Mouse (Mus musculus): ENCODE measurements around the gene Sfxn3. TPM values are rescaled to one million over a fixed set of nuclear protein-coding genes. Genes with fewer than 3 reads are reported as not detected.
A peak's percentile ranks its signal among the peaks of the same experiment; 100 is the strongest.

Gene Sfxn3
- 2.9 and 3.5 TPM in 2 replicates for polyA plus RNA-seq (2015; fragmentation: Nextera tagmentation; extraction: Ambion mirVana)

GRCm38 (mm10) chr19:45047417-45047934 lies at the start of gene Sfxn3:
TSS of gene Sfxn3 (plus strand) at chr19:45047503.
- Histone ChIP-seq H3K27me3 (ENCODE audit: control insufficient read depth, insufficient read depth, low read depth, low read length) (peaks cover 34% of the 10 kb centered on the region), H3K9ac (ENCODE audit: low read depth, low read length) (peak within 1 kb of the TSS; percentile 62), H3K4me1 (ENCODE audit: control insufficient read depth, low read depth, low read length) (peaks cover 25% of the 10 kb centered on the region), H3K27ac (ENCODE audit: low read length) (peak within 1 kb of the TSS; percentile 75; the same call in 1 of the 2 replicates), H3K9me3 (replicated peaks; ENCODE audit: control insufficient read depth, low read length) (no peaks in the 10 kb centered on the region), H3K4me2 (ENCODE audit: low read depth, low read length) (peak within 1 kb of the TSS; percentile 84), H3K36me3 (ENCODE audit: control insufficient read depth, insufficient read depth) (no peaks in the 10 kb centered on the region), H3K4me3 (ENCODE audit: low read depth, low read length) (peak within 1 kb of the TSS; percentile 66)
- WGBS (ENCODE audit: insufficient replicate concordance): under 1% methylated on average over 26 of the region's 26 CpGs
- ATAC-seq (ENCODE audit: low read depth): peak; percentile 87

- Histone ChIP-seq H3K9me3 (replicated peaks; ENCODE audit: control insufficient read depth, low read length) (no peaks in the 10 kb centered on the region), H3K4me1 (ENCODE audit: control insufficient read depth, low read depth, low read length) (peaks cover under 1% of the 10 kb centered on the region), H3K27ac (ENCODE audit: low read length) (no peak overlapping the region), H3K27me3 (ENCODE audit: control insufficient read depth, insufficient read depth, low read depth, low read length) (no peaks in the 10 kb centered on the region), H3K9ac (ENCODE audit: low read depth, low read length) (no peak overlapping the region), H3K4me3 (ENCODE audit: low read depth, low read length) (no peak overlapping the region), H3K4me2 (ENCODE audit: low read depth, low read length) (no peak overlapping the region), H3K36me3 (ENCODE audit: control insufficient read depth, insufficient read depth) (peaks cover under 1% of the 10 kb centered on the region; the same call in 1 of the 2 replicates)
- ATAC-seq (ENCODE audit: low read depth): no peak
- WGBS (ENCODE audit: insufficient replicate concordance): 73% methylated on average over 11 of the region's 11 CpGs
These were observed 49.5 kb upstream of the Sfxn3 start for GRCm38 (mm10) chr19:44997786-44998185.

DNA sequence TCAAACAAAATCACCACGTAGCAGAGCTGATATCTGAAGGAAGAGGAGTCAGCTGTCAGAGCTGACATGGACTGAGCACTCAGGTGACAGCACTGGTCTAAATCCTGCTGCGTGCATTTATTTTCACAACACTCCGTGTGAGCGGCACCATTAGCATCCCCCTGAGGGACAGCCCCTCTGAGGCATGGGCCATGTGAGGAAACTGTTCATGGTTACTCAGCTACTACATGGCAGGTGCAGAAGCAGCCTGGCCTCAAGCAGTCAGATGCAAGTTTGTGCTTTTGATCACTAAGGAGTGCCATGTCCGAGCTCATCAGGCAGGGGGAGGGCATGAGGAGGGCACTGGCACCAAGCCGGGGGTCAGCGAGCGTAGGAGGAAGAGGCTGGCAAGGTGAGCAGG lies 47.7 kb upstream of the Sfxn3 start:
- 71% methylated on average over 8 of the region's 8 CpGs for WGBS (ENCODE audit: insufficient replicate concordance)
- H3K4me1 ChIP-seq (ENCODE audit: control insufficient read depth, low read depth, low read length): no peaks in the 10 kb centered on the region; the same call in 1 of the 2 replicates
- H3K9ac ChIP-seq (ENCODE audit: low read depth, low read length): no peak overlapping the region
- no peaks in the 10 kb centered on the region for H3K27me3 ChIP-seq (ENCODE audit: control insufficient read depth, insufficient read depth, low read depth, low read length)
- no peak for ATAC-seq (ENCODE audit: low read depth)
- no peak overlapping the region for H3K4me3 ChIP-seq (ENCODE audit: low read depth, low read length)
- no peak overlapping the region for H3K4me2 ChIP-seq (ENCODE audit: low read depth, low read length)
- no peaks in the 10 kb centered on the region for H3K9me3 ChIP-seq (replicated peaks; ENCODE audit: control insufficient read depth, low read length)
- H3K36me3 ChIP-seq (ENCODE audit: control insufficient read depth, insufficient read depth): peaks cover 4% of the 10 kb centered on the region; the same call in 1 of the 2 replicates
- H3K27ac ChIP-seq (ENCODE audit: low read length): no peak overlapping the region

GRCm38 (mm10) chr19:45002301-45002700 lies 45.0 kb upstream of the Sfxn3 start:
- Histone ChIP-seq H3K9ac (ENCODE audit: low read depth, low read length) (no peak overlapping the region), H3K27me3 (ENCODE audit: control insufficient read depth, insufficient read depth, low read depth, low read length) (no peaks in the 10 kb centered on the region), H3K4me3 (ENCODE audit: low read depth, low read length) (no peak overlapping the region), H3K9me3 (replicated peaks; ENCODE audit: control insufficient read depth, low read length) (no peaks in the 10 kb centered on the region), H3K27ac (ENCODE audit: low read length) (no peak overlapping the region), H3K36me3 (ENCODE audit: control insufficient read depth, insufficient read depth) (peaks cover 4% of the 10 kb centered on the region; the same call in 1 of the 2 replicates), H3K4me1 (ENCODE audit: control insufficient read depth, low read depth, low read length) (peaks cover 11% of the 10 kb centered on the region), H3K4me2 (ENCODE audit: low read depth, low read length) (no peak overlapping the region)
- 50% methylated on average over 3 of the region's 3 CpGs for WGBS (ENCODE audit: insufficient replicate concordance)
- ATAC-seq (ENCODE audit: low read depth): no peak

DNA sequence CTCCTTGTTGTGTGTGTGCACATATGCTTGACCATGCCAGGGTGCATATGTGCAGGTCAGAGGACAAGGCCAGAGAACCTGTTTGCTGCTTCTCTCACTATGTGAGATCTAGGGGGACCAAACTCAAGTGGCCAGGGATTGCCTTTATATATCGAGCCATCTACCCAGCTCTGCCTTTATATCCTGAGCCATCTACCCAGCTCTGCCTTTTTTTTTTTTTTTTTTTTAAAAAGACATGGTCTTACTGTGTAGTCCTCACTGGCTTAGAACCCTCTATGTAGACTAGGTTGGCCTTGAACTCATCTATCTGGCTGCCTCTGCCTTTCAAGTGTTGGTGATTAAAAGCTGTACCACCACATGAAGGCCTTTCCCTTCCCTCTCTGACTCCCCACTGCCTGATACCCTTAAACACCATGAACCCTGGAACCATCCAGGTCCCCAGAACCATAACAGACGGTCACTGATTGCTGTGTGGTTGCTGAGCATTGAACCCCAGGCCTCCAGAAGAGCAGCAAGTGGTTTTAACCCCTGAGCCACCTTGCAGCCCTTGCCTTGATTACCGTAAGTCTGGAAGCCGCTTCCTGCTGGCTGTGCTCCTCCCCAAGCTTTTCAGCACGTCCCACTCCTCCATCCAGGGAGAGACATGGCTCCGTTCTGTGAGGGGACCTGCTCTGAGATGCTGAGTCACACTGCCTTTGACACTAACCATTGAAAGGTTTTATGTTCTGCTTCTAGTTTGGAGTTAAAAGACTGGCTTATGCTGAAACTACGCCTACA lies 43.4 kb upstream of the Sfxn3 start:
- Histone ChIP-seq H3K9me3 (replicated peaks; ENCODE audit: control insufficient read depth, low read length) (no peaks in the 10 kb centered on the region), H3K27ac (ENCODE audit: low read length) (no peak overlapping the region), H3K4me3 (ENCODE audit: low read depth, low read length) (no peak overlapping the region), H3K4me1 (ENCODE audit: control insufficient read depth, low read depth, low read length) (peaks cover 15% of the 10 kb centered on the region), H3K9ac (ENCODE audit: low read depth, low read length) (no peak overlapping the region), H3K4me2 (ENCODE audit: low read depth, low read length) (no peak overlapping the region), H3K27me3 (ENCODE audit: control insufficient read depth, insufficient read depth, low read depth, low read length) (no peaks in the 10 kb centered on the region), H3K36me3 (ENCODE audit: control insufficient read depth, insufficient read depth) (peaks cover 4% of the 10 kb centered on the region; the same call in 1 of the 2 replicates)
- 79% methylated on average over 7 of the region's 7 CpGs for WGBS (ENCODE audit: insufficient replicate concordance)
- ATAC-seq (ENCODE audit: low read depth): no peak

DNA sequence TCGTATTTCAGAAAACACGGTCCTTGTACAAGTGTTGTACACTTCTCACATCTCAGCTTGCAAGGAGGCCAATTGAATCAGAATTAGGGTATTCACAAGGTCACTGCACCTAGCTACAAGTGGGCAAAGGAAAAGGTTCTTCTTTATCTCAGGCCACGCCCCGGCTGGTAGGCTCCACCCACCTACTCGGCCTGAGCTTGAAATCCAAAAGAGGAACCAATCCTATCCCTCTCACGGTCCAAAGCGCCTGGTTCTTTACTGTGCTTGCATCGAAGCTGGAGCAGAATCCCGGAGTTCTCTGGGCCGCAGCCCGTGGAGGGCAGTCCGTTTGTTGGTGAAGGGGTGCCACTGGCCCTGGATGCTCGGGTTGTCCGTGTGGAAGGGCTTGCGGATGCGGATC lies 41.9 kb upstream of the Sfxn3 start, which contains the start of gene Twnk:
Gene Twnk (plus strand): TSS at position 220 of the 400 bp plus-strand sequence.
- peaks cover 17% of the 10 kb centered on the region for H3K4me1 ChIP-seq (ENCODE audit: control insufficient read depth, low read depth, low read length)
- peak within 1 kb of the TSS; percentile 99 for H3K4me3 ChIP-seq (ENCODE audit: low read depth, low read length)
- WGBS (ENCODE audit: insufficient replicate concordance): 8% methylated on average over 16 of the region's 16 CpGs
- H3K9ac ChIP-seq (ENCODE audit: low read depth, low read length): peak within 1 kb of the TSS; percentile 91
- 0 out of 2 replicates have a peak, but pooled peaks have one; percentile 26 for ATAC-seq (ENCODE audit: low read depth)
- H3K9me3 ChIP-seq (replicated peaks; ENCODE audit: control insufficient read depth, low read length): no peaks in the 10 kb centered on the region
- no peaks in the 10 kb centered on the region for H3K27me3 ChIP-seq (ENCODE audit: control insufficient read depth, insufficient read depth, low read depth, low read length)
- H3K27ac ChIP-seq (ENCODE audit: low read length): peak within 1 kb of the TSS; percentile 85
- H3K4me2 ChIP-seq (ENCODE audit: low read depth, low read length): peak within 1 kb of the TSS; percentile 95
- H3K36me3 ChIP-seq (ENCODE audit: control insufficient read depth, insufficient read depth): peaks cover 9% of the 10 kb centered on the region

- H3K9ac ChIP-seq (ENCODE audit: low read depth, low read length): peak within 1 kb of the TSS; percentile 91
- H3K4me3 ChIP-seq (ENCODE audit: low read depth, low read length): peak within 1 kb of the TSS; percentile 99
- WGBS (ENCODE audit: insufficient replicate concordance): under 1% methylated on average over 82 of the region's 82 CpGs
- no peaks in the 10 kb centered on the region for H3K27me3 ChIP-seq (ENCODE audit: control insufficient read depth, insufficient read depth, low read depth, low read length)
- no peaks in the 10 kb centered on the region for H3K9me3 ChIP-seq (replicated peaks; ENCODE audit: control insufficient read depth, low read length)
- H3K27ac ChIP-seq (ENCODE audit: low read length): peak within 1 kb of the TSS; percentile 85
- peak; percentile 87 for ATAC-seq (ENCODE audit: low read depth)
- H3K4me1 ChIP-seq (ENCODE audit: control insufficient read depth, low read depth, low read length): peaks cover 17% of the 10 kb centered on the region
- peak within 1 kb of the TSS; percentile 95 for H3K4me2 ChIP-seq (ENCODE audit: low read depth, low read length)
- peaks cover 14% of the 10 kb centered on the region for H3K36me3 ChIP-seq (ENCODE audit: control insufficient read depth, insufficient read depth)
These were observed 41.2 kb upstream of the Sfxn3 start, which contains the start of gene Mrpl43 for GRCm38 (mm10) chr19:45005957-45006712. TSS of gene Mrpl43 (minus strand) at chr19:45006442.

DNA sequence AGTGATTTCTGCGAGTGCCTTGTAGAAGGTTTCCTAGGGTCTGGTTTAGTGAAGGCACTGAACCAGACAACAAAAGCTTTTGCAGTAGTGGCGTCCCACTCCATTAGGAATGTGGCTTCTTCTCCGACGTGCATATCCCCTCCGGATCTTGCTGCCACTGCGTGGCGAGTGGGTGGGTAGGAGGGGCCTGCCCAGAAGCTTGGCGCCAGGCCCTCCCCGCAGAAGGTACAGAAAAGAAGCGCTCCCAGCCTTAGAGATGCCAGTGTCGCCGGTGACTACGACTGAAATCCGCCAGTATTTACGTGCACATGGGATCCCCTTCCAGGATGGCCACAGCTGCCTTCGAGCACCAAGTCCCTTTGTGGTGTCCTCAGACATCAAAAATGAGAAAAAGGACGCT lies 40.3 kb upstream of the Sfxn3 start:
- Histone ChIP-seq H3K9ac (ENCODE audit: low read depth, low read length) (peak overlapping the region; percentile 91), H3K4me1 (ENCODE audit: control insufficient read depth, low read depth, low read length) (peaks cover 17% of the 10 kb centered on the region), H3K27ac (ENCODE audit: low read length) (peak overlapping the region; percentile 81), H3K4me2 (ENCODE audit: low read depth, low read length) (peak overlapping the region; percentile 95), H3K36me3 (ENCODE audit: control insufficient read depth, insufficient read depth) (peaks cover 19% of the 10 kb centered on the region), H3K9me3 (replicated peaks; ENCODE audit: control insufficient read depth, low read length) (no peaks in the 10 kb centered on the region), H3K27me3 (ENCODE audit: control insufficient read depth, insufficient read depth, low read depth, low read length) (no peaks in the 10 kb centered on the region), H3K4me3 (ENCODE audit: low read depth, low read length) (peak overlapping the region; percentile 99)
- WGBS (ENCODE audit: insufficient replicate concordance): 27% methylated on average over 17 of the region's 17 CpGs
- no peak for ATAC-seq (ENCODE audit: low read depth)
